Mouse (Mus musculus) liver, adult 2 months (tissue): ENCODE data around the gene Carm1.

Experiments
- CTCF ChIP-seq: fragments of 200-500 bp; IDR thresholded peaks from 2 replicates; pipeline ENCODE4 v1.5.1; 2011; ENCODE audit warnings: low read depth, low read length, control low read depth
- POLR2A ChIP-seq: fragments of 200-500 bp; IDR thresholded peaks from 2 replicates; pipeline ENCODE4 v1.6.1; 2011; ENCODE audit warnings: low read length, control low read depth; ENCODE audit not compliant: insufficient read depth; ENCODE audit errors: extremely low read depth

GRCm38 (mm10) chr9:21498284-21498902 lies 48.3 kb upstream of the Carm1 start:
- TF ChIP-seq CTCF (no peak), POLR2A (no peak)
